Mouse (Mus musculus) megakaryocyte, embryonic 14.5 days (primary cell): ENCODE results near the gene Ngfr. TPM values are rescaled to one million over a fixed set of nuclear protein-coding genes. Genes with fewer than 3 reads are reported as not detected.

Experiments used
- H3K27me3 ChIP-seq: replicated peaks from 2 replicates; pipeline ENCODE3; 2012; ENCODE audit warnings: inconsistent platforms
- H3K36me3 ChIP-seq: replicated peaks from 2 replicates; pipeline ENCODE3; 2012; ENCODE audit warnings: low read length, inconsistent platforms, mixed read lengths
- H3K4me1 ChIP-seq: 2 replicates; pipeline ENCODE4 v1.6.1; 2012; ENCODE audit warnings: inconsistent platforms
- H3K4me3 ChIP-seq: replicated peaks from 2 replicates; pipeline ENCODE3; 2012; ENCODE audit warnings: moderate library complexity, mild to moderate bottlenecking, inconsistent platforms
- H3K9me3 ChIP-seq: 2 replicates; pipeline ENCODE4 v1.6.1; 2012; ENCODE audit warnings: inconsistent platforms
- FLI1 ChIP-seq: IDR thresholded peaks from 2 replicates; pipeline ENCODE4 v1.6.1; 2012; ENCODE audit warnings: low read length, inconsistent platforms, mixed read lengths
- GATA1 ChIP-seq: IDR thresholded peaks from 3 replicates; pipeline ENCODE4 v1.6.1; 2012; ENCODE audit warnings: mixed read lengths, low read length, inconsistent platforms, borderline replicate concordance
- polyA plus RNA-seq: library from polyadenylated mRNA; stranded (reverse); fragments of >175 nt; gene quantifications from 2 replicates; pipeline ENCODE4 v1.2.3, GENCODE M21; 2012; ENCODE audit warnings: low replicate concordance; ENCODE audit not compliant: insufficient read depth

Ngfr gene
- polyA plus RNA-seq, 1 experiment = not detected

DNA sequence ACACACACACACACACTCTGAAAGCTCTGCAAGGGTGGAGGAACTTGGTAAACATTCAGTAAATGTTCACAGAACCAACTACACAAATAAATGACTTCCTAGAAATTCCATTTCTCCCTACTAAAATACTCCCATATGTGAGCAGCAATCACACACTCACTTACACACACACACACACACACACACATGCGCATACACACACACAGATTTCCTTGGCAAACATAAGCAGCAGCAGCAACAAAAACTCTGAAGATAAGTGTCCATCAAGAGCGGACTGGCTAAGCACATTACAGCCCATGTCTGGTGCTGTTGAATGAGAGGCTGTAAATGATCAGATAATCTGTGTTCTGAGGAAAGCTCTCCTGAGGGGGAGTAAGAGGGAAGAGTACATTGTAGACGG lies 15.3 kb downstream of the Ngfr start:
- TF ChIP-seq FLI1 = no peak
- TF ChIP-seq GATA1 = no peak
- H3K4me3 ChIP-seq = no peak overlapping the region
- H3K36me3 ChIP-seq = no peaks in the 10 kb centered on the region
- H3K27me3 ChIP-seq = peaks cover 88% of the 10 kb centered on the region
- peaks cover 11% of the 10 kb centered on the region; the same call in 1 of the 2 replicates for H3K4me1 ChIP-seq
- no peaks in the 10 kb centered on the region for H3K9me3 ChIP-seq

DNA sequence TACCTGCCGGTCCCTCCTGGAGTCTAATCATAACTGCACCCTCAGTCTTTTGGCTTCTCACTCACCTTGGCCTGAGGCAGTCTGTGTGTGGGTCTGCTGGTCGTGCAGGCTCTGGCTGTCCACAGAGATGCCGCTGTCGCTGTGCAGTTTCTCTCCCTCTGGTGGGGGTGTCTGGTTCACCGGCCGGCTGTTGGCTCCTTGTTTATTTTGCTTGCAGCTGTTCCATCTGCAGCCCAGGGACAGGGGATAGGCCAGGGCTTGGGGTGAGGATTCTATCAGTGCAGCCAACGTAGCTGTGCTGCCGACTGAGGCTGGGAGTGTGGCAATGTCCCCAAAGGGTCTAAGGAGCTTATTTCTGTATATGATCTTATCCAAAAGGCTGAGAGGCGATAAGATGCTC lies 15.8 kb downstream of the Ngfr start:
- no peak overlapping the region for H3K4me3 ChIP-seq
- no peaks in the 10 kb centered on the region for H3K36me3 ChIP-seq
- TF ChIP-seq FLI1 = no peak
- TF ChIP-seq GATA1 = no peak
- no peaks in the 10 kb centered on the region for H3K9me3 ChIP-seq
- H3K27me3 ChIP-seq = peaks cover 88% of the 10 kb centered on the region
- peaks cover 11% of the 10 kb centered on the region; the same call in 1 of the 2 replicates for H3K4me1 ChIP-seq

DNA sequence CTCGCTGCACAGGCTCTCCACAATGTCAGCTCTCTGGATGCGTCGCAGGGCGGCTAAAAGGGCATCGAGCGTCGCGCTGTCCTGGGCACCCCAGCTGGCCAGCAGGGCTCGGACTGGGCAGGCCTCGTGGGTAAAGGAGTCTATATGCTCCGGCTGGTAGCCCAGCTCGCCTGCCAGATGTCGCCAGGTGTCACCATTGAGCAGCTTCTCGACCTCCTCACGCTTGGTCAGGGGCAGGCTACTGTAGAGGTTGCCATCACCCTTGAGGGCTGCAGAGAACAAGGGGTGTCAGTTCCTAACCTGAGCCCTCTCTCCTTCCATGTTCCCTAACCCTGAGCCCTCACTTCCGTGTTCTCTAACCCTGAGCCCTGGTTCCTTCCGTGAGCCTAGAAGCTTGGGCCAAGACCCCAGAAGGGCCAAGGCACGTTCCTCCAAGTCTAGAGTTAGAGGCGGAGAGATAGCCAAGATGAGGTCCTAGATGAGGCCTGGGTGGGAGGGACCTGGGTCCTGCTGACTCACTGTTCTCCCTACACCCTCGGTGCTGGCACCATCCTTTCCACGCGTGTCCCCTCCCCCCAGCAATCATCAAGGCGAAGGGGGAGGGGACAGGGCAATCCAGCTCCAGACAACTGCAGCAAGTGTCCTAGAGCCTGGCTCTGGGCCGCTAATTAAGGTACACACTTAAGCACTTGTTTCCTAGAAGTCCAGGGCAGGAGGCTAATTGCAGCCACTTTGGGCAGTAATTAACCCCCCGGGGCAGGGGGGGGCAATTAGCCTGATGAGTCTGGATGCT lies 16.5 kb downstream of the Ngfr start:
- Histone ChIP-seq H3K4me1 (peaks cover 11% of the 10 kb centered on the region; the same call in 1 of the 2 replicates), H3K36me3 (no peaks in the 10 kb centered on the region), H3K4me3 (no peak overlapping the region), H3K27me3 (peaks cover 82% of the 10 kb centered on the region), H3K9me3 (no peaks in the 10 kb centered on the region)
- TF ChIP-seq GATA1 = no peak
- no peak for TF ChIP-seq FLI1

GRCm38 (mm10) chr11:95569908-95570307 lies 17.6 kb downstream of the Ngfr start:
- H3K27me3 ChIP-seq = peaks cover 80% of the 10 kb centered on the region
- H3K36me3 ChIP-seq = no peaks in the 10 kb centered on the region
- H3K4me1 ChIP-seq = peaks cover 11% of the 10 kb centered on the region; the same call in 1 of the 2 replicates
- peaks cover 4% of the 10 kb centered on the region; the same call in 1 of the 2 replicates for H3K9me3 ChIP-seq
- H3K4me3 ChIP-seq = no peak overlapping the region
- TF ChIP-seq GATA1 (no peak), FLI1 (no peak)

- no peak overlapping the region for H3K4me3 ChIP-seq
- no peaks in the 10 kb centered on the region for H3K36me3 ChIP-seq
- H3K4me1 ChIP-seq = peaks cover 11% of the 10 kb centered on the region; the same call in 1 of the 2 replicates
- H3K27me3 ChIP-seq = peaks cover 84% of the 10 kb centered on the region
- TF ChIP-seq GATA1 = no peak
- TF ChIP-seq FLI1 = no peak
- peaks cover 15% of the 10 kb centered on the region for H3K9me3 ChIP-seq
Observed at GRCm38 (mm10) chr11:95567936-95568715, 19.4 kb downstream of the Ngfr start.

DNA sequence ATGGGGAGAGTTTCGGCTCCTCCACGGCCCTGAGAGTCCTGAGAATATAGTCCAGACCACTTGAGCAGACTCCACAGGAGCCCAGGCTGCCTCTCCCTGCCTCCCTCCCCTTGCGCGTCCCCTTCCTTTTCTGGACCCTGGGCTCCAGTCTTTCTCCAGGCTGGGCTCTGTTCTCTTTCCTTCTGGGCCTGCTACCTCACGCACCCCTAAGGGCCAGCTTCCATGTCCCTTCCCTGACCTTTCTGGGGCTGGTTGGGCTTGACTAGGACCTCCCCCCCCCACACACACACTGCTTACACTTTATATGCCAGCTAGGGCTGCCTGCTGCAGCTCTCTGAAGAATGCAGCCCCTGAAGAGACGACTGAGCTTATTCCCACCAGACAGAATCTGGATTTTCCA lies 20.2 kb downstream of the Ngfr start:
- Histone ChIP-seq H3K4me3 (no peak overlapping the region), H3K27me3 (peaks cover 83% of the 10 kb centered on the region), H3K9me3 (peaks cover 15% of the 10 kb centered on the region), H3K4me1 (peaks cover 11% of the 10 kb centered on the region; the same call in 1 of the 2 replicates), H3K36me3 (no peaks in the 10 kb centered on the region)
- TF ChIP-seq FLI1 (no peak), GATA1 (no peak)

DNA sequence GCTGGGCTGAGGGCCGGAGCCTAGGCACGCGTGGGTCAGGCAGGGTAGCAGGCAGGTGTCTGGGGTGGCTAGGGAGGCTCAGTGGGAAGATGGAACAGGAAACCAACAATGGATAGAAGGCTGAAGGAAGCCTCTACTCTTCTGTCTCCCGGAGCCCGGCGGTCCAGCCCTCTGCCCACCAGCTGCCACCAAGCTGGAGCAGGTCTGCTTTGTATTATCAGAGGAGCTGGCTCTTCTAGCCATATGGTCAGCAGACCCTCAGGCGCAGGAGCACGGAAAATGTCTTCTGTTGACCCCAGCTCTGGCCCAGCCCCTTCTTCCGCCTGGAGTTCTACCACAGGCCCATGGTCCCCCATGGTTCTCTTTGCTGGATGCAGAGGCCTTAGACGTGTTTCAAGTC lies 22.2 kb downstream of the Ngfr start:
- H3K27me3 ChIP-seq = peaks cover 76% of the 10 kb centered on the region
- H3K4me1 ChIP-seq = peaks cover 5% of the 10 kb centered on the region; the same call in 1 of the 2 replicates
- no peak for TF ChIP-seq GATA1
- no peak for TF ChIP-seq FLI1
- no peak overlapping the region for H3K4me3 ChIP-seq
- peaks cover 15% of the 10 kb centered on the region for H3K9me3 ChIP-seq
- H3K36me3 ChIP-seq = no peaks in the 10 kb centered on the region

DNA sequence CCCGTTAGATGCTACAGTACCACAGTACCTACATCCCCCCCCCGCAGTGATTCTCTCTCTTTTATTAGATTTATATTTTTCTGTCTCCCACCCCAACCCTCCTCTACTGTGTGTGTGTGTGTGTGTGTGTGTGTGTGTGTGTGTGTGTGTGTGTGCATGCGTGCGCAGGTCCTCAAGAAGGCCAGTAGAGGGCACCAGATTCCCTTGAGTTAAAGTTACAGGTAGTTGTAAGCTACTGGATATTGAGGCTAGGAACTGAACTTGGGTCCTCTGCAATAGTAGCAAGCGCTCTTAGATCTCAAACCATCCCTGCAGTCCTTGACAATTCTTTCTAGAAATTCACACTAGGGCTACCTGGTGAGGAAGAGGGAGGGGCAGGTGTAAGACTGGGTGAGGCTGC lies 23.7 kb downstream of the Ngfr start:
- no peaks in the 10 kb centered on the region for H3K36me3 ChIP-seq
- no peak for TF ChIP-seq FLI1
- peaks cover 73% of the 10 kb centered on the region for H3K27me3 ChIP-seq
- peaks cover 15% of the 10 kb centered on the region for H3K9me3 ChIP-seq
- H3K4me3 ChIP-seq = no peak overlapping the region
- H3K4me1 ChIP-seq = no peaks in the 10 kb centered on the region

GRCm38 (mm10) chr11:95560773-95561172 lies 26.8 kb downstream of the Ngfr start:
- no peak for TF ChIP-seq FLI1
- TF ChIP-seq GATA1 = no peak
- Histone ChIP-seq H3K9me3 (peaks cover 15% of the 10 kb centered on the region), H3K36me3 (no peaks in the 10 kb centered on the region), H3K4me3 (no peak overlapping the region), H3K27me3 (peaks cover 75% of the 10 kb centered on the region), H3K4me1 (0 out of 2 replicates have a peak, but pooled peaks cover 3% of the 10 kb centered on the region)

- Histone ChIP-seq H3K36me3 (no peaks in the 10 kb centered on the region), H3K27me3 (peaks cover 72% of the 10 kb centered on the region), H3K4me1 (0 out of 2 replicates have a peak, but pooled peaks cover 3% of the 10 kb centered on the region), H3K4me3 (no peak overlapping the region), H3K9me3 (peaks cover 10% of the 10 kb centered on the region)
- TF ChIP-seq GATA1 (no peak), FLI1 (no peak)
Observed at GRCm38 (mm10) chr11:95559761-95560160, 27.8 kb downstream of the Ngfr start.
